Mouse (Mus musculus): ENCODE measurements around the gene Mapre1.

GRCm38 (mm10) chr2:153762121-153762520 lies 21.0 kb downstream of the Mapre1 start:
- TF ChIP-seq CTCF (IDR thresholded peaks at IDR 0.05; ENCODE audit: low read depth, low read length) (no peak), GATA2 (IDR thresholded peaks at IDR 0.05; ENCODE audit: borderline replicate concordance, low read depth, low read length) (no peak), GATA1 (IDR thresholded peaks at IDR 0.05; ENCODE audit: borderline replicate concordance, low read length) (no peak)

Measured in G1E (cell line).